Mouse (Mus musculus) urinary bladder, postnatal 10 days (tissue): ENCODE data around the gene Cdca3.
"Not testable (repeated sequence)": the region's sequence is repeated elsewhere in the genome, so short reads cannot be mapped to it uniquely, and the experiment has no call there.

Experiments
- DNase-seq: peaks from one replicate; pipeline ENCODE4 v3.0.0; 2022; ENCODE audit warnings: low spot score

Cdca3 gene

DNA sequence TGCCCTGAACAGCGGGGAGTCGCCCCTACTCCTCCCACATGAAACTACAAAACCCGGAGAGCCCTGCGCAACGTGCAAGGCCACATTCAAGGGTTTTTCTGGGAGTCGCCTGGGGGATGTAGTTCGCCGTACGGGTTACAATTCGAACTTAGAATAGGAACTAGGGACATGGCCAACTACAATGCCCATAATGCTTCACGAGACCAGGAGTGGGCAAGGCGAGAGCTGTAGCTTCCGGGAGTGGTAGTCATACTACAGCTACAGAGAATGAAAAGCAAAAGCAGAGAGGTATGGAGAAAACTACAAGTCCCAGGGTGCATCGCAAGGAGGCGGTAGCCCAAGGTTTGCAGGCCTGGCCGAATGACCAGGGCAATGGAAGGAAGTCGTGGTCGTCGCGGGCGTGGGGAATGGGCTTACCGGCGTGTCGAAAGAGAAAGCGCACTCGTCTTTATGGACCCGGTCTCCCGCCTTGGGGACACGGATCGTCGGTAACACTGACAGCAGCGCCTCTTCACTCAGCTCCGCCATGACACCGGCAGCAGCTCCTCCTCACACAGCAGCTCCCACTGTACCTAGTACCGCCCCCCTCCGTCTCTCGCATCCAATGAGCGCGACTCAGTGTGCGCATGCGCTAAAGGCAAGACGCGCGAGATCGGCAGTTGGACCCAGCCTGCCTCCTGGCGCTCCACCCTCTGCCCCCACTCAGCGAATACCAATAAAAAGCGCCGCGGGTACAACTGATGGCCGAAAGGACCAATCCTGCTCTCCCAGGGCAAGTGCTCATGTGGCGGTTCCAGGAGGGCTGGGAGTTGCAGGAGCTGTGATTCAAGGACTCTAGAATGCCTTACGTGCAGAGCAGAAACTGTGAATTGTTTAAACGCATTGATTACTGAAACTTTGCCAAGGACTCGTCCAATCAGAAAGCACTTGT lies at the start of gene Cdca3, which contains the start of gene Usp5:
TSS of gene Cdca3 (plus strand) at position 680 of the 931 bp plus-strand sequence.
TSS of gene Usp5 (minus strand) at position 617 of the 931 bp plus-strand sequence.
- peak; percentile 94 for DNase-seq

- DNase-seq: no peak
These were observed 49.3 kb upstream of the Cdca3 start for GRCm38 (mm10) chr6:124779984-124780416.

DNA sequence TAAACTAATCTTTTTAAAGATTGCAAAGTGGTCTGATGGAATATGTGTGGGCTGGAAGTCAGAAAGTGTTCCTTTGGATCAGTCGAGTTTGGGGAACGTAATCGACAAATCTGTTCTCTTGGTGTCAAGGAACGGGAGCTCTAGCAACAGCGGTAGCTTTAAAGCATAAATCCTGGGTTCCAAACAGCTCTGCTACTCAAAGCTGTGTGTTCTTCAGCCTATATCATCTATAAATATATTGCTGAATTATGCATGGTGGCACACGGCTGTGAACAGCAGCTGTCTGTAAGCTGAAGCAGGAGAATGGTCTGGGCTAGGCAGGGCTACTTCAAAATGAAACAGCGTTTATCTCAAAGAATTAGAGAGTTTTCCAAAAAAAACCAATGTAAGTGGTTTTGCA lies 48.4 kb upstream of the Cdca3 start:
- no peak for DNase-seq

- no peak for DNase-seq
These were observed 46.9 kb upstream of the Cdca3 start for GRCm38 (mm10) chr6:124782436-124782835.

DNA sequence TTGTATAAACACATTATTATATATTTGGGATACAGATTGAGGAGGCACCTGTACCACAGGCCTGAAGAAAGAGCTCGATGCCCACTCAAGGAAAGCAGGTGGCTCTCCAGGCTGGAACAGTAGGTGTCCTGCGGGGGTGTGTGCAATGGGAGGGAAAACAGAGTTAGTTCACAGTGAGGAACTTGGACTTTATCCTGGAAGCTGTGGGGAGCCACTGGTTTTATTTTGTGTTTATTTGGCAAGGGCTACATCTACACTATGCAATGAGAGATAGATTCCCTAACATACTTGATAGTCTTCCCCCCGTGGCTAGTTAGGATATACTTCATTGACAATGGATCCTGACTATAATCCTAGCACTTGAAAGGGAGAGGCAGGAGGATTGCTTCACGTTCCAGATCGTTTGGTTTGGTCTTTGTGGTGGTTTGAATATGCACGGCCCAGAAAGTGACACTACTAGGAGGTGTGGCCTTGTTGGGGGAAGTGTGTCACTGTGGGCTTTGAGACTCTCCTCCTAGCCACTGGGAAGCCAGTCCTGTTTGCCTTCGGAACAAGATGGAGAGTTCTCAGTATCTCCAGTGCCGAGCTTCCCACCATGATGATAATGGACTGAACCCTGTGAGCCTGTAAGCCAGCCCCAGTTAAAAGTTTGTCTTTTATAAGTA lies 42.5 kb upstream of the Cdca3 start:
- no peak for DNase-seq

DNA sequence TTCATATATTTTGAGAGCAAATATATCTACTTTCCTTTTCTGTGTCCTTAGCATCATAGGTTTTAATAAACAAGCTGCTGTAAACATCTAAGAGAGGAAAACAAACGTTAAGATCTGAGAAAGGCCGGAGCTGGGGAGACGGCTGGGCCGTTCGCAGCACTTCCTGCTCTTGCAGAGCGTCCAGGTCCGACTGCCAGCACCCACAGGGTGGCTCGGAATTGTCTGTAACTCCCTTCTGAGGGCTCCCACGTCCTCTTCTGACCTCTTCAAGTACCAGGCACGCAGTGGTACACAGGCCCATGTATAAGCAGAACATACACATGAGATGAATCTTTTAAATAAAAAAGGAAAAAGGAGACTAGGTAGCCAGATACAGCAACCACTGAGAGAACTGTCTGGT lies 41.6 kb upstream of the Cdca3 start:
- DNase-seq: no peak

- no peak for DNase-seq
These were observed 39.8 kb upstream of the Cdca3 start for GRCm38 (mm10) chr6:124789519-124789918.

- DNase-seq: no peak
These were observed 39.2 kb upstream of the Cdca3 start for GRCm38 (mm10) chr6:124790121-124790520.

DNA sequence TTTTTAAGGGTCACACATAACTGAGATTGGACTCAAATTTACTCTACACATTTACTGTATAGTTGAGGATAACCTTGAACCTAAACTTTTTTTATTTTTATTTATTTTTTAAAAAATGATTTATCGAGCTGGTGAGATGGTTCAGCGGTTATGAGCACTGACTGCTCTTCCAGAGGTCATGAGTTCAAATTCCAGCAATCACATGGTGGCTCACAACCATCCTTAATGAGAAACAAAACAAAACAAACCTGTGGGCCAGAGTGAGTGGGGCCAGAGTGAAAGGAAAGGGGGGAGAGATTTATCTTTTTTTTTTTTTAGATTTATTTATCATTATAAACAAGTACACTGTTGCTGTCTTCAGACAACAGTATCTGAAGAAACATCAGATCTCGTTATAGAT lies 37.4 kb upstream of the Cdca3 start:
- DNase-seq: no peak

DNA sequence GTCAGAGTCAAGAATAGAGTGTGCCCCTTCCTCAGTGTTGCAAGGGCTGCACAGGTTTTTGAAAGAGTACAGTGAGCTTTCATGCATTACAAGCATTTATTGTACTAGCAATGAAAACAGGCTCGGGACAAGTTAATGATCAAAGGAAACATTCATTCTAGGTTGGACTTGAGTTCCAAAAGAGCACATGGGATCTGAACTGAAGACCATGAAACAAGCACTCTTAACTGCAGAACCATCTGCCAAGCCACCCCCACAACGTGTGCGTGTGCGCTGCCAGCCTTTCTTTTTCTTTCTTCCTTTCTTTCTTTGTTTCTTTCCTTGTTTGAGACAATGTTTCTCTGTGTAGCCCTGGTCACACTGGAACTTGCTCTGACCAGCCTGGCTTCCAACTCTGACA lies 33.6 kb upstream of the Cdca3 start:
- DNase-seq: no peak

- no peak for DNase-seq
These were observed 33.1 kb upstream of the Cdca3 start for GRCm38 (mm10) chr6:124796200-124796599.

DNA sequence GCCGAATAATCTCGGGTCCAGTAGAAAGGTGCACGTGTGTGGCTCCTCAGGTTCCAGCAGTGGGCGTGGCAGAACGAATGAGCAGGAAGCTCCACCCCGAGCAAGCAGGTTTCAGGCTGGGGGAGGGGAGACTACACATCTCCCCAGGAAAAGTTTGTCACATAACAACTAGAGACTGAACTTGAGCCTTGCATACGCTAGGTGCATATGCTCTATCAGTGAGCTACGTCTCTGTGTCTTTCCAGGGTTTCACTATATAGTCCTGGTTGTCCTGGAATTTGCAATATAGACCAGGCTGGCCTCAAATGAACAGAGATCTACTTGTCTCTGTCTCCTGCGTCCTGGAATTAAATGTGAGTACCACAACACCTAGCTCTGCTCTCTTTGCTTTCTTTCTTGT lies 26.9 kb upstream of the Cdca3 start:
- not testable (repeated sequence) for DNase-seq

DNA sequence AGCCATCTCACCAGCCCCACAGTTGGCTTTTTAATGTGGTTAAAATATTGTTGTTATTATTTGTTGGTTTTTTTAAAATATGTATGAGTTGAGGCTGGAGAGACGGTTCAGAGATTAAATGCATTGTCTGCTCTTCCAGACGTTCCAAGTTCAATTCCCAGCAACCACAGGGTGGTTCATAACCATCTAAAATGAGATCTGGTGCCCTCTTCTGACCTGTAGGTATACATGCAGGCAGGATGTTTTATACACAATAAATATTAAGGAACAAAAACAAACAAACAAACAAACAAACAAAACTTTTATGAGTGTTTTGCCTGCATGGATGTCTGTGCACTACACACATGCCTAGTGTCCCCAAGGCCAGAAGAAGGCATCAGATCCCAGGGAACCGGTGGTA lies 26.3 kb upstream of the Cdca3 start:
- DNase-seq: no peak

DNA sequence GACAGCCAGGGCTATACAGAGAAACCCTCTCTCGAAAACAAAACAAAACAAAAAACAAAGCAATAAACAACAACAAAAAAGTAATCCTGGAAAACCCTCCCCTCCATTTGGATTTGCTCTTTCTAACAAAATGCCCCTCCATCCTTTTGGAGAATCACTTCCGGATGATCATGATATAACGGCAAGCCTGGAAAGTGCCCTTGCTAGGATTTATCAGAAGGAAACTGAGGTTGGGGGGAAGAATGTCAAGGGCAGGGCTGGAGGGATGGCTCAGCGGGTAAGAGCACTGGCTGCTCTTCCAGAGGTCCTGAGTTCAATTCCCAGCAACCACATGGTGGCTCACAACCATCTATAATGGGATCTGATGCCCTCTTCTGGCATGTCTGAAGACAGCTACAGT lies 25.7 kb upstream of the Cdca3 start:
- DNase-seq: not testable (repeated sequence)

DNA sequence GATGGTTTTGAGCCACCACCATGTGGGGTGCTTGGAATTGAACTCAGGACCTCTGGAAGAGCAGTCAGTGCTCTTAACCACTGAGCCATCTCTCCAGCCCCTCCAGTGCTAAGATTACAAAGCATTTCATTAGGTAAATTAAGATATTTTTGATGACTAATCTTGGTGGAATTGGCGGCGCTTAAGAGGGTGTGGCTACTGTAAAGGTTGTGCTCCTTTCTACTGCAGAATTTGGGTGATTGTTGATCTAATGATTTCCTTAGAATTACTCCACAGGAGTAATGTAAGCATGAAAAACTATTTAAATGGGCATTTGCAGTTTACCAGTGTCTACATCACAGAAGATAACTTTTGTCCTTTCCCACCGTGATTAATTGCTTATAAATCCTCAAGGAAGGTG lies 25.0 kb upstream of the Cdca3 start:
- no peak for DNase-seq

DNA sequence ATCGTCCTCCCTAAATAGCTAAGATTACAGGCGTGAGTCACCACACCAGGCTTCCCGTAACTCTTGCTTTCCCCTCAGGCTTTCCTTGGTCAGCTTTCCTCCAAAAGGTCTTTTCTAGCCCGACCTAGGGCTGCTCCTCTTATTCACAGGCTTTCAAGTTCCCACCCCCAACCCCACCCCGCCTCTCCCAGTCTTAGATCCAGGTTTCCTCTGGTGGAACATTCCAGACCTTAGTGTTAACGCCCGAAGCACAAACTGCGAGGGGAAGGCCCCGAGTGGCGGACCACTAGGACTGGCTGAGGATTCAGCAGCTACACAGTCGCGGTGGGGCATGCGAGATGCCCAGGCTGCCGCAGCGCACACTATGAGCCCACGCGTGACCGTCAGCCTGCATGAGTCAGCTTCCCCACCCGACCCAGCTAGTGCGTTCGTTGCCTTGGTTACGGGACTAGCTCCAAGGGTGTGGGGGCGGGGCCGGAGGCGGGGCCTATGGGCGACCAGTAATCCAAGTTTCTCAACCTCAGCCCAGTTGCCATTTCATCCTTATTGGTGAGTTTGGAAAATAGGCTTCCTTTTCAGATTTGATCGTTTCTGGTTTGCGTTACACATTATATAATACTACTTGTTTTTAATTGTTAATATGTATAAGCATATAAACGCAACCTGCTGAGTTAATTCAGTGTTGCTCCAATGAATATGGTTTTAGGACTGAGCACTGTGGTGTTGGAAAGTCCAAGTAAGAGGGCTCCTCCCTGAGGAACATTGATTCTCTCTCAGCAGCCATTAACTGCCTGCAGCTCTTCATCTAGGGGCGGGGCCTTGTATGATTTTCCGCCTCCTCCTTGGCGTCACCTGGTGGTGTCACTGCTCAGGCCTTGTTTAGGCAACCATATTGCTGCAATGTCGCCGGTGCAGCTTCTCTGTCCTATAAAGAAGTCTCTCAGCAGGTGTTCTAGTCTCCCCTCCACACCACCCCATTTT lies 23.7 kb upstream of the Cdca3 start:
- DNase-seq: peak; percentile 89

DNA sequence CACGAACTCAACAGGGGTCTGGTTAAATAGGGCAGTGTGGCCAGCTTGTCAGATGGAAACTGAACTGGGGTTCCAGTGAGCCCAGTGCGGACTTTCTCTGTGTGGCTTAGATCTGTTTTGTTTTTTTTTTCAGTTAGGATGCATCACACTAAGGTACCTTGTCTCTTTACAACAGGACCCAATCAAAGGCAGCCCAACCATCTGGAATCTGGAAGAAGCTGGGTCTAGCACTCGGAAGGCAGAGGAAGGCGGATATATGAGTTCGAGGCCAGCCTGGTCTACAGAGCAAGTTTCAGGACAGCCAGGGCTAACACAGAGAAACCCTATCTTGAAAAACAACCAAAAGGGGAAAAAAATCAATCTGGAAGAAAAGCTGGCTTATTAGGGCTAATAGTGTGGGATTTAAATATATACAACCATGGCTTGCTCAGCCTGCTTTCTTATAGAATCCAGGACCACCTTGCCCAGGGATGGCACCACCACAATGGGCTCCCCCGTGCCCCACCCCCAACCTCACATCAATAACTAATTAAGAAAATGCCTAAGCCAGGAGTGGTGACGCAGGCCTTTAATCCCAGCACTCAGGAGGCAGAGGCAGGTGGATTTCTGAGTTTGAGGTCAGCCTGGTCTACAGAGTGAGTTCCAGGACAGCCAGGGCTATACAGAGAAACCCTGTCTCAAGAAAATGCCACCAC lies 22.8 kb upstream of the Cdca3 start:
- no peak for DNase-seq

DNA sequence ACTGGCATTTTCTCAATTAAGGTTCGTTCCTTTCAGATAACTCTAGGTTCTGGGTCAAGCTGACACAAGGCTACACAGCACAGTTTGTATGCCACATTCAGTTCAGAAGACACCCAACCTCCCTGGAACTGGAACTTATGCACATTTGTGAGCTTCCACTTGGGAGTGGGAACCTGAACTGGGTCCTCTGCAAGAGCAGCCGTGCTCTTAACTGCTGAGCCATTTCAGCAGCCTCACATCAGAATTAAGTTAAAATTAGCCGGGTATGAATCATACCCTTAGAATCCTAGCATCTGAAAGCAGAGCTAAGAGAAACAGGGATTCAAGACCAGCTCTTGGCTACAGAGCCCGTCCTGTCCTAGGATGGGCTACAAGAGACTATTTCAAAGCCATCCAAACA lies 22.0 kb upstream of the Cdca3 start:
- no peak for DNase-seq

DNA sequence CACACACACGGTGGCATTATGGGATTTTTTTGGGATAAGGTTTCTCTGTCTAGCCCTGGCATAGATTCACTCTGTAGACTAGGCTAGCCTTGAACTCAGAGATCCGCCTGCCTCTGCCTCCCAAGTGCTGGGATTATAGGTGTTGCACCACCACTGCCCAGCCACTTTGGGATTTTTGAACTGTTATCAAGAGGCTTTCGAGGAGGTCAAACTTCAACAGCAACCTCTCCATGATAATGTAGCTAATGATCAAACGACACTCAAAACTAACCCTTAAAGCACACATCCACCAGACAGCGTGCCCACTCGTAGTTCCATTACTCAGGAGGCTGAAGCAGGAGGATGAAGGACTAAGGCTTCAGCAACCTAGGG lies 21.4 kb upstream of the Cdca3 start:
- no peak for DNase-seq

DNA sequence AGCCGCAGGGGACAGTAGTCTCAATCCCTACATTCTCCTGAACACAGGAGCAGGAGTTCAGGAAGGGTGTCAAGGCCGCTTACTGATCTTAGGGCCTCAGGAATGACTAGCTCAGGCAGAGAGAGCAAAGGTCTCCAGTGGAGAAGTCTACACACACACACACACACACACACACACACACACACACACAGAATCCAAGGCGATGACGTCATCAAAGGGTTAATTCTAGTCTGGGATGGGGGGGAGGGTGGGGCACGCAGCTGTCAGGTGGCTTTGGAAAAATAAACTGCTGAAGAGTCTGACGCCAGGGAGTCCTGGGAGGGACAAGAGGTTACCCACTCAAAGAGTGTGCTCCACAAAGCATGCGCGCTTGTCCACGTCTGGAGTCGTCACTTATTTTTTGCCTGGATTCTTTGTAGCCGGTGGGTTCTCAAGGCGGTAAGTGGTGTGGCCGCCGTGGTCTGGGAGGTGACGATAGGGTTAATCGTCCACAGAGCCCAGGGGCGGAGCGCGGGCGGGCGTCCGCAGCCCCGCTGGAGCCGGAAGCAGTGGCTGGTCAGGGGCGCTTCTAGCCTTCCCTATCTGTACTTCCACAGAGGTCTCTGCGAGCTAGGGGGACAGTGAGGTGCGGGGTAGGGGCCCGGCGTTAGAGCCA lies 20.9 kb upstream of the Cdca3 start, which contains the start of gene Spsb2:
TSS of gene Spsb2 (plus strand) at position 304 of the 655 bp plus-strand sequence.
- no peak for DNase-seq
